Mouse (Mus musculus): ENCODE measurements around the gene Eme2.

DNA sequence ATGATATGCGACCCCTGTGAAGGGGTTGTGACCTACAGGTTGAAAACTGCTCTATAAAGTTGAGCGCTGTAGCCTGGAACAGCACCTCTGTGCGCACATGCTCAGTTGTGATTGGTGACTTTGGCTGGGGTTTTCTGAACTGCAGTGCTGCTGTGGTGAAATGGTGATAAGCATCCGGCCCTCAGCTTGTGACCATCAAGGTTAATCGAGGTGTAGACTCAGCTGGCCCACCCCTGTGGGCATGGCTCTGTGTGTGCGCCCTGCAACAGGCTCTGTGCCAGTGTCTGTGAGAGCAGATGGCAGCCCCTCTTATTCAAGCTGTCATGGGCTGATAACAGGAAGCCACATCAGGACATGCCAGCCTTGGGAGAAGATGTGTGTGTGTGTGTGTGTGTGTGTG lies 35.9 kb downstream of the Eme2 start:
- TF ChIP-seq CTCF (IDR thresholded peaks at IDR 0.05; ENCODE audit: control insufficient read depth, insufficient read depth, low read length): no peak
- peak; percentile 35; the same call in 1 of the 2 replicates for TF ChIP-seq POLR2A (IDR thresholded peaks at IDR 0.05; ENCODE audit: borderline replicate concordance, control insufficient read depth, low read depth, low read length)
